Mouse (Mus musculus): ENCODE data around the gene Ptger1.

Ptger1 gene

DNA sequence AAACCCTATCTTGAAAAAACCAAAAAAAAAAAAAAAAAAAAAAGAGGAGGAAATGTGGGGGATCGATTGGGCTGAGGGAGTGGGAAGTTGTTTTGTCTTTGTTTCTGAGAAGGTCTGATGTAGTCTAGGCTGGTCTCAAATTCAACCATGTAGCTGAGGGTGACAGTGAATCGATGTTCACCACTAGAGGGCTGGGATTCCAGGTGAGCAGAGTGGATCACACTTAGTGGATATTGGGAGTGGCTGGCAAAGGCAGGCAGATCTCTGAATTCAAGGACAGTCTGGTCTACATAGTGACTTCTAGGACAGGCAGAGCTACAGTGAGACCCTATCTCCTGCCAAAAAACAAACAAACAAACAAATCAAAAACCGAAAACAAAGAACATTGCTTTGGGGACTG is 41.7 kb upstream of the Ptger1 start:
- H3K4me1 ChIP-seq (replicated peaks; ENCODE audit: low read depth, low read length): peaks cover 16% of the 10 kb centered on the region
- no peak overlapping the region for H3K4me3 ChIP-seq (replicated peaks; ENCODE audit: low read length)
- no peaks in the 10 kb centered on the region for H3K36me3 ChIP-seq (ENCODE audit: insufficient read depth, low read length)
- H3K9me3 ChIP-seq (ENCODE audit: low read length): no peaks in the 10 kb centered on the region
- no peak for TF ChIP-seq NANOG (IDR thresholded peaks at IDR 0.05; ENCODE audit: borderline replicate concordance, low read length)
- no peaks in the 10 kb centered on the region; the same call in 1 of the 2 replicates for H3K27me3 ChIP-seq (ENCODE audit: insufficient read depth, low read length)

DNA sequence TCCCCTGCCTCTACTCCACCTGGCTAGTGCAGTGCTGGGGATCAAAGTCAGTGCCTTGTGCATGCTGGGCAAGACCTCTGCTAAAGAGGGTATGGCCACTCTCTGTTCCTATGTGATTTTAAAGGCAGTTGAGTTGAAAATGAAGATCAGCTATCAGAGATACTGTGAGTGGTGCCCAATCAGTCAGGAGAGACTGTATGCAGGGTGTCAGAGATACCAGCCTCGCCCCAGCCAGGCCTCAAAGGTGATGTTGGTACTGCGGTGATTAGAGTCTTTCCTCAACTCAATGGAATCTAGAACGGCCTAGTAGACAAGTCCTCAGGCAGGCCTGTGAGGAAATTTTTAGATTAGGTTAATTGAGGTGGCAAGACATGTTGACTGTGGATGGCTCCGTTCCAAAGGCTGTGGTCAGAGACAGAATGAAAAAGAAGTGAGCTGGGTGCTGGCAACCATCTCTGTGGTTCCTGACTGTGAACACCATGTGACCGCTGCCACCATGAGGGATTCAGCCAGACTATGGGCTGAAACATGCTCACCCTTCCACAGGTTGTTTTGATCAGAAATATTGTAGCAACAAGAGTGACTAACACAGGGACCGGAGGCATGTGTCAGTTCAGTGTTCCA is 40.7 kb upstream of the Ptger1 start:
- H3K4me3 ChIP-seq (replicated peaks; ENCODE audit: low read length): no peak overlapping the region
- no peaks in the 10 kb centered on the region for H3K9me3 ChIP-seq (ENCODE audit: low read length)
- H3K4me1 ChIP-seq (replicated peaks; ENCODE audit: low read depth, low read length): peaks cover 16% of the 10 kb centered on the region
- H3K36me3 ChIP-seq (ENCODE audit: insufficient read depth, low read length): no peaks in the 10 kb centered on the region
- TF ChIP-seq NANOG (IDR thresholded peaks at IDR 0.05; ENCODE audit: borderline replicate concordance, low read length) (no peak), CTCF (conservative IDR thresholded peaks at IDR 0.05; ENCODE audit: low read length) (no peak), POU5F1 (IDR thresholded peaks at IDR 0.05; ENCODE audit: borderline replicate concordance, low read length) (no peak)
- H3K27me3 ChIP-seq (ENCODE audit: insufficient read depth, low read length): no peaks in the 10 kb centered on the region; the same call in 1 of the 2 replicates

DNA sequence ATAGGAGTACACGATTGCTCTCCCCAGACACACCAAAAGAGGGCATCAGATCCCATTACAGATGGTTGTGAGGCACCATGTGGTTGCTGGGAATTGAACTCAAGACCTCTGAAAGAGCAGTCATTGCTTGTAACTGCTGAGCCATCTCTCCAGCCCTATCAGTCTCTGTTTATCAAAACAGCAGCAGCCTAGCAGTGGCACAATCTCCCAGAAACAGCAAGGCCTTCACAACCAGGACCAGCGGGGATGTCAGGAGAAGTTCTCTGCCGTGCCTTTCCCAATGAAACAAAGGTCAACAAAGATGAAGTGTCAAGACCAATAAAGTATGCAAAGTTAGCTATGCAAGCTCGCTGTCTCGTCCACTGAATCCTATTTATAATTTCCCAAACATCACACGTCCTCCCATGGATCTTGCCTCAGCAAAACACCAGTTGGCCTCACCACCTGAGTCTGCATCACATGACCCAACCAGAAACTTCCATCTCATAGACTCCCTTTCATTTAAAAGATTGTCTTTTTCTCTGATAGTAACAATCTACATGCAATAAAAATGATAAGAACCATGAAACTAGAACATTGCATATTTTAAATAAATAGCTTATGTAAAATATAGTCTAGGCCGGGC is 34.3 kb upstream of the Ptger1 start:
- Histone ChIP-seq H3K4me1 (replicated peaks; ENCODE audit: low read depth, low read length) (no peaks in the 10 kb centered on the region), H3K27me3 (ENCODE audit: insufficient read depth, low read length) (peaks cover 5% of the 10 kb centered on the region; the same call in 1 of the 2 replicates), H3K9me3 (ENCODE audit: low read length) (peaks cover 6% of the 10 kb centered on the region; the same call in 1 of the 2 replicates), H3K36me3 (ENCODE audit: insufficient read depth, low read length) (no peaks in the 10 kb centered on the region), H3K4me3 (replicated peaks; ENCODE audit: low read length) (no peak overlapping the region)
- TF ChIP-seq CTCF (conservative IDR thresholded peaks at IDR 0.05; ENCODE audit: low read length) (no peak), POU5F1 (IDR thresholded peaks at IDR 0.05; ENCODE audit: borderline replicate concordance, low read length) (no peak), NANOG (IDR thresholded peaks at IDR 0.05; ENCODE audit: borderline replicate concordance, low read length) (no peak)

DNA sequence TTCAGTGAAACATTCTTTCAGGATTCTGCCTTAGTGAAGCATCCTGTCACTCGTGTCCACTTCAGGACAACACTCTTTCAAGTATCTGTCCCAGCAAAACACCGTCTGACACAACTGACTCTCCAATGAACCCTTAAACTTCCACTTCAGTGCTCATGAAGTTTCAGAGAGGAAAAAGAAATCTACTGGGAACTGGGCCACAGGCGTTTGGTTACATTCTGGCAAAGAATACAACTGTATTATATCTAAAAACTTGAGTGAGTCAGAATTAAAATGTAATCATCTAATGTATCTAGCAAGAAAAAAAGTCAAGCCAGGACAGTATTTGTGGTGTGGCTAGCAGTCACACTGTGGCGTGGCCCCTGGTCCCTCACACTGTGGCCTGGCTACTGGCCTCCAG is 27.6 kb upstream of the Ptger1 start:
- Histone ChIP-seq H3K36me3 (ENCODE audit: insufficient read depth, low read length) (no peaks in the 10 kb centered on the region), H3K9me3 (ENCODE audit: low read length) (peaks cover 6% of the 10 kb centered on the region; the same call in 1 of the 2 replicates), H3K27me3 (ENCODE audit: insufficient read depth, low read length) (peaks cover 31% of the 10 kb centered on the region), H3K4me3 (replicated peaks; ENCODE audit: low read length) (no peak overlapping the region), H3K4me1 (replicated peaks; ENCODE audit: low read depth, low read length) (0 out of 2 replicates have a peak, but pooled peaks cover 5% of the 10 kb centered on the region)
- TF ChIP-seq CTCF (conservative IDR thresholded peaks at IDR 0.05; ENCODE audit: low read length) (no peak), POU5F1 (IDR thresholded peaks at IDR 0.05; ENCODE audit: borderline replicate concordance, low read length) (no peak), NANOG (IDR thresholded peaks at IDR 0.05; ENCODE audit: borderline replicate concordance, low read length) (no peak)

DNA sequence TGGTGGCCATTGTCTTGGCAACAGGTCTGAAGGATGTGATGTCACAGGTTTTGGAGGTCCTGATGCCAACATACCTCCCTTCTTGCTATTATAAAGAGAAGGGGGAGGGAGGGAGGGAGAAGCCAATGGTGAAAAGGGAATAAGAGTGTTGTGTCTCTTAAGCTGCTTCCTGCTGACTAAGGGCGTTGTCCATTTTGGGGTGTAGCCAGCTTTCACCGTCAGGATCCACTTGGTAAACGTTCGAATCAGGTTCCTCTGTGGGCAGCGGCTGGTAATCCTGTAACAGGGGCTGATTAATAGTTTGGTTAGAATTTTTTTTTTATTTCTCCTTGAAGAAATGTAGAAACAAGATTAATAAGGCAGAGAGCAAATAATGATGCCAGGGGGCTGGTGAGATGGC is 26.8 kb upstream of the Ptger1 start:
- no peaks in the 10 kb centered on the region for H3K36me3 ChIP-seq (ENCODE audit: insufficient read depth, low read length)
- peaks cover 6% of the 10 kb centered on the region; the same call in 1 of the 2 replicates for H3K9me3 ChIP-seq (ENCODE audit: low read length)
- peaks cover 37% of the 10 kb centered on the region for H3K27me3 ChIP-seq (ENCODE audit: insufficient read depth, low read length)
- 0 out of 2 replicates have a peak, but pooled peaks cover 5% of the 10 kb centered on the region for H3K4me1 ChIP-seq (replicated peaks; ENCODE audit: low read depth, low read length)
- TF ChIP-seq CTCF (conservative IDR thresholded peaks at IDR 0.05; ENCODE audit: low read length): no peak
- TF ChIP-seq POU5F1 (IDR thresholded peaks at IDR 0.05; ENCODE audit: borderline replicate concordance, low read length): no peak
- TF ChIP-seq NANOG (IDR thresholded peaks at IDR 0.05; ENCODE audit: borderline replicate concordance, low read length): no peak
- H3K4me3 ChIP-seq (replicated peaks; ENCODE audit: low read length): no peak overlapping the region

DNA sequence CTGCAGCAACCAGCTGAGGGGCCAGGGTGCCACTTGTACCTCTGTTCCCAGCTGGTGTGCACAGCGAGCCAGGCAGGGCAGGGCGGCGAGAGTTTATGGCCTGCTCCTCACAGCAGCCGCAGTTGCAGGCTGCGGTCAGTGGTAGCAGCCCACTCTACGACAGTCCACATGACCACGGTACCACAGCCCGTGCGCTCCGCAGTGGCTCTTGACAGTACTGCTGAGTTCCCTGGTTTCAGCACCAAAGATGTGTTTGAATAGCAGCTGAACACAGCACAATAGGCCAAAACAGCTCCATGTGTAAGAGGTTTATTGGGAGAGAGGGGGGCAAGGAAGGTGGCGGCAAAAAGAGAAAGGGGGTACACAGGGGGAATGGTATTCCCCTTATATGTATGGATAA is 19.0 kb upstream of the Ptger1 start:
- Histone ChIP-seq H3K27me3 (ENCODE audit: insufficient read depth, low read length) (peaks cover 29% of the 10 kb centered on the region), H3K4me3 (replicated peaks; ENCODE audit: low read length) (peak overlapping the region; percentile 63), H3K9me3 (ENCODE audit: low read length) (peaks cover 7% of the 10 kb centered on the region), H3K36me3 (ENCODE audit: insufficient read depth, low read length) (no peaks in the 10 kb centered on the region), H3K4me1 (replicated peaks; ENCODE audit: low read depth, low read length) (peaks cover 6% of the 10 kb centered on the region)
- TF ChIP-seq CTCF (conservative IDR thresholded peaks at IDR 0.05; ENCODE audit: low read length) (no peak), POU5F1 (IDR thresholded peaks at IDR 0.05; ENCODE audit: borderline replicate concordance, low read length) (no peak), NANOG (IDR thresholded peaks at IDR 0.05; ENCODE audit: borderline replicate concordance, low read length) (no peak)

DNA sequence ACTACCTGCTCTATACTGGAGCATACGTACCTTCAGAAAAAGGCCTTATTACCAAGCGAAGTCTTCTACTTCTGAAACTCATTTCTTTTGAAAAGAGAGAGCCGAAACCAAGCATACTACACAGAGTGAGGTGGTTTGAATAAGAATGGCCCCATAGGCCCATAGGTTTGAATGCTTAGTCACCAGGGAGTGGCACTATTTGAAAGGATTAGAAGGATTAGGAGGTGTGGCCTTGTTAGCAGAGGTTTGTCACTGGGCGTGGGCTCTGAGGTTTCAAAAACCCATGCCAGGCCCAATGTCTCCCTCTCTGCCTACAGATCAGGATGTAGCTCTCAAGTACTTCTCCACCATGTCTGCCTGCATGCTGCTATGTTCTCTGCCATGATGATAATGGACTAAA is 18.4 kb upstream of the Ptger1 start:
- TF ChIP-seq NANOG (IDR thresholded peaks at IDR 0.05; ENCODE audit: borderline replicate concordance, low read length) (no peak), CTCF (conservative IDR thresholded peaks at IDR 0.05; ENCODE audit: low read length) (no peak), POU5F1 (IDR thresholded peaks at IDR 0.05; ENCODE audit: borderline replicate concordance, low read length) (no peak)
- H3K4me1 ChIP-seq (replicated peaks; ENCODE audit: low read depth, low read length): peaks cover 6% of the 10 kb centered on the region

DNA sequence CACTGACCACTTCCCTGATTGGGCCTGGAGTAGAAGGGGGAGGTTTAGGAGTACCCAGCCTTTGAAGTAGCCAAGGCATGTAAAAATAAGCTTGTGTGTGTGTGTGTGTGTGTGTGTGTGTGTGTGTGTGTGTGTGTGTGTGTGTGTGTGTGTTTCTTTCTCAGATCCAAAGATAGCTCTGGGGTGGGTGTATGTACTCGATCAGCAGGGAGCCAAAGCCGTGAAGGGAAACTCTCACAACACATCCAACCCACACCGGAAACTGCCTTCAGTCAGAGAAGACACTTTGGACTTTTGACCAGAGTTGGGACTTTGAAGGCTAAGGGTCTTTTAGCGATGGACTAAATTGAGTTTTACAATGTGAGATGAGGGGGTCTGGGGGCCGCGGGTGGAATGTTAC is 16.8 kb upstream of the Ptger1 start:
- TF ChIP-seq NANOG (IDR thresholded peaks at IDR 0.05; ENCODE audit: borderline replicate concordance, low read length): no peak
- TF ChIP-seq CTCF (conservative IDR thresholded peaks at IDR 0.05; ENCODE audit: low read length): no peak
- Histone ChIP-seq H3K9me3 (ENCODE audit: low read length) (peaks cover 7% of the 10 kb centered on the region), H3K4me1 (replicated peaks; ENCODE audit: low read depth, low read length) (peaks cover 18% of the 10 kb centered on the region)

More for the DNA sequence above, 18.4 kb upstream of the Ptger1 start:
- Histone ChIP-seq H3K4me3 (replicated peaks; ENCODE audit: low read length) (no peak overlapping the region), H3K27me3 (ENCODE audit: insufficient read depth, low read length) (peaks cover 24% of the 10 kb centered on the region), H3K9me3 (ENCODE audit: low read length) (peaks cover 7% of the 10 kb centered on the region), H3K36me3 (ENCODE audit: insufficient read depth, low read length) (no peaks in the 10 kb centered on the region)

More for the DNA sequence above, 16.8 kb upstream of the Ptger1 start:
- Histone ChIP-seq H3K36me3 (ENCODE audit: insufficient read depth, low read length) (peaks cover 6% of the 10 kb centered on the region), H3K27me3 (ENCODE audit: insufficient read depth, low read length) (peaks cover 10% of the 10 kb centered on the region), H3K4me3 (replicated peaks; ENCODE audit: low read length) (no peak overlapping the region)
